Mouse (Mus musculus) erythroblast, embryonic 14.5 days (primary cell): ENCODE measurements around the gene Iltifb. TPM values are rescaled to one million over a fixed set of nuclear protein-coding genes. Genes with fewer than 3 reads are reported as not detected.
"Not testable (repeated sequence)": the region's sequence is repeated elsewhere in the genome, so short reads cannot be mapped to it uniquely, and the experiment has no call there.

Experiments used
- H3K27me3 ChIP-seq: 2 replicates; pipeline ENCODE4 v1.6.1; 2012; ENCODE audit warnings: inconsistent platforms; ENCODE audit not compliant: control insufficient read depth
- H3K36me3 ChIP-seq: 2 replicates; pipeline ENCODE4 v1.6.1; 2012; ENCODE audit warnings: mild to moderate bottlenecking, inconsistent platforms; ENCODE audit not compliant: control insufficient read depth
- H3K4me1 ChIP-seq: 2 replicates; pipeline ENCODE4 v1.6.1; 2012; ENCODE audit warnings: inconsistent platforms; ENCODE audit not compliant: control insufficient read depth
- H3K4me3 ChIP-seq: replicated peaks from 2 replicates; pipeline ENCODE3; 2012; ENCODE audit warnings: moderate library complexity, mild to moderate bottlenecking, inconsistent platforms
- H3K9me3 ChIP-seq: 2 replicates; pipeline ENCODE4 v1.6.1; 2012; ENCODE audit warnings: low read length, inconsistent platforms, mixed read lengths; ENCODE audit not compliant: control insufficient read depth
- GATA1 ChIP-seq: IDR thresholded peaks from 2 replicates; pipeline ENCODE4 v1.6.1; 2012; ENCODE audit warnings: low read length, inconsistent platforms, mixed read lengths
- TAL1 ChIP-seq: IDR thresholded peaks from 3 replicates; pipeline ENCODE4 v1.6.1; 2012; ENCODE audit warnings: low read length, inconsistent platforms, mixed read lengths
- polyA plus RNA-seq: library from polyadenylated mRNA; stranded (reverse); fragments of >175 nt; gene quantifications from 2 replicates; pipeline ENCODE4 v1.2.3, GENCODE M21; 2012

Gene Iltifb
- polyA plus RNA-seq, 1 experiment, result not detected

GRCm38 (mm10) chr10:118250852-118251295, 44.0 kb downstream of the Iltifb start:
- Histone ChIP-seq H3K4me1 (no peaks in the 10 kb centered on the region), H3K4me3 (no peak overlapping the region), H3K9me3 (no peaks in the 10 kb centered on the region; the same call in 1 of the 2 replicates), H3K27me3 (no peaks in the 10 kb centered on the region), H3K36me3 (no peaks in the 10 kb centered on the region)
- TF ChIP-seq TAL1 (no peak), GATA1 (no peak)

- H3K27me3 ChIP-seq, H3K36me3 ChIP-seq, H3K4me3 ChIP-seq, H3K9me3 ChIP-seq, H3K4me1 ChIP-seq: not testable (repeated sequence)
Measured at GRCm38 (mm10) chr10:118249006-118249595, 45.7 kb downstream of the Iltifb start.

GRCm38 (mm10) chr10:118240680-118241079, 54.2 kb downstream of the Iltifb start, which contains the start of gene Gm32717:
TSS of gene Gm32717 (minus strand) at chr10:118240780.
- not testable (repeated sequence) for H3K27me3 ChIP-seq, H3K4me3 ChIP-seq, H3K9me3 ChIP-seq, H3K4me1 ChIP-seq, H3K36me3 ChIP-seq

Other genes with a start within 250 kb of the Iltifb start
- gene Mdm1, start 153.2 kb downstream of the Iltifb start, polyA plus RNA-seq, result 1.4 and 2.1 TPM in 2 replicates
- not detected in 2 replicates for gene Il22, start 90.1 kb downstream of the Iltifb start, polyA plus RNA-seq
- gene Gm32717, start 54.3 kb downstream of the Iltifb start, polyA plus RNA-seq, result not detected in 2 replicates
- not detected in 2 replicates for gene Gm32802, start 36.4 kb downstream of the Iltifb start, polyA plus RNA-seq
- not detected in 2 replicates for gene Gm9040, start 31.9 kb upstream of the Iltifb start, polyA plus RNA-seq
- not detected in 2 replicates for gene Gm9044, start 37.4 kb upstream of the Iltifb start, polyA plus RNA-seq
- gene Gm9045, start 42.8 kb upstream of the Iltifb start, polyA plus RNA-seq, result not detected in 2 replicates
- gene Gm9046, start 48.2 kb upstream of the Iltifb start, polyA plus RNA-seq, result not detected in 2 replicates
- gene Gm9048, start 53.6 kb upstream of the Iltifb start, polyA plus RNA-seq, result not detected in 2 replicates
- not detected in 2 replicates for gene Gm9049, start 59.1 kb upstream of the Iltifb start, polyA plus RNA-seq
- gene Ifng, start 146.0 kb upstream of the Iltifb start, polyA plus RNA-seq, result not detected in 2 replicates